Mouse (Mus musculus): ENCODE measurements around the gene Gm10260.

- TF ChIP-seq CTCF (IDR thresholded peaks at IDR 0.05; ENCODE audit: low read depth, low read length): no peak
- TF ChIP-seq POLR2AphosphoS5 (IDR thresholded peaks at IDR 0.05; ENCODE audit: insufficient replicate concordance, low read depth, low read length): no peak
- no peak for TF ChIP-seq TAL1 (conservative IDR thresholded peaks at IDR 0.05; ENCODE audit: low read depth, low read length)
- no peak for TF ChIP-seq GATA1 (IDR thresholded peaks at IDR 0.05; ENCODE audit: borderline replicate concordance, low read length)
These were observed 14.5 kb upstream of the Gm10260 start for GRCm38 (mm10) chr13:97774740-97775425.

Measured in G1E (cell line).